Mouse (Mus musculus) cortical plate, adult 2 months (tissue): ENCODE data around the gene R3hdm2.

ENCODE experiments used
- CTCF ChIP-seq: fragments of 200-500 bp; IDR thresholded peaks from 2 replicates; pipeline ENCODE4 v1.5.1; 2011; ENCODE audit warnings: mild to moderate bottlenecking, control low read depth, low read length; ENCODE audit not compliant: insufficient read depth; ENCODE audit errors: extremely low read depth
- POLR2A ChIP-seq: fragments of 200-500 bp; IDR thresholded peaks from 2 replicates; pipeline ENCODE4 v1.6.1; 2011; ENCODE audit warnings: mild to moderate bottlenecking, low read length, control low read depth; ENCODE audit not compliant: insufficient read depth; ENCODE audit errors: extremely low read depth

- TF ChIP-seq CTCF = no peak
- TF ChIP-seq POLR2A = no peak
These were observed 119.9 kb downstream of the R3hdm2 start for GRCm38 (mm10) chr10:127500042-127500441.
